Mouse (Mus musculus) testis, postnatal 14 days (tissue): Measurements from ENCODE around the gene Ascl2.

Experiments used
- DNase-seq: peaks from one replicate; pipeline ENCODE4 v3.0.0; 2021; ENCODE audit warnings: low spot score

Gene Ascl2

GRCm38 (mm10) chr7:142968809-142969511 is at the start of gene Ascl2:
Ascl2 (minus strand) TSS chr7:142969264.
- DNase-seq: peak; percentile 73

- DNase-seq: no peak
Observed at GRCm38 (mm10) chr7:143017181-143017580, 48.1 kb upstream of the Ascl2 start.

DNA sequence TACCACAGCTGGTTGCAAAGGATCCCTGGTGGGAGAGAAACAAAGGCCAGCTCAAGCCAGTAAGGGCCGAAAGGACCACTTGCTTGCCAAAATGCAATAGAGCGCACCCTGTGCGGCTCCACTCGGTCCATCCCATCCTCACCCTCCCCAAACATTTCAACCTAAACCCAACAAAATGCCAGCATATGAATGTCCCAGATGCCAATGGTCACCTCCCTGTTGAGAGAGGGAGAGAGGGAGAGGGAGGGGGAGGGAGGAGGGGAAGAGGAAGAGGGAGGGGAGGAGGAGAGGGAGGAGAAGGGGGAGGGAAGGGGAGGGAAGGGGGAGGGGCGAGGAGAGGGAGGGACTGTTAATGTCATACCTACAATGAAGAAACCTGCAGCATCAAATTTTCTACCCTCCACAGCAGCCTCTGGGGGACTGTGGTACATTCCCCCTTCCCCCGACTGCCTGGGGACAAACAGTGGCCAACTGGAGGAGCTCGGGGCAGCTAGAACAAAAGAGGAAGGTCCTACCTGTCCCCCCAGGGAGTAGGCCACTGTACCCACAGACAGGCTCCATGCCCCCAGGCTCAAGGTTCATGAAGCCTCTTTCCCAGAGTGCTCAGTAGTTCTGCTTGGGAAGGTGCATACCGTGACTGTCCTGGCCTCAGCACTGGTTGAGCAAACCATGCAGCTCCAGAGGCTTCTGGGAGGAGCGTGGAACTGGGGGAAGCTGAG is 47.5 kb upstream of the Ascl2 start:
- DNase-seq: no peak

GRCm38 (mm10) chr7:143015755-143016423 is 46.8 kb upstream of the Ascl2 start:
- DNase-seq: peak; percentile 39

DNA sequence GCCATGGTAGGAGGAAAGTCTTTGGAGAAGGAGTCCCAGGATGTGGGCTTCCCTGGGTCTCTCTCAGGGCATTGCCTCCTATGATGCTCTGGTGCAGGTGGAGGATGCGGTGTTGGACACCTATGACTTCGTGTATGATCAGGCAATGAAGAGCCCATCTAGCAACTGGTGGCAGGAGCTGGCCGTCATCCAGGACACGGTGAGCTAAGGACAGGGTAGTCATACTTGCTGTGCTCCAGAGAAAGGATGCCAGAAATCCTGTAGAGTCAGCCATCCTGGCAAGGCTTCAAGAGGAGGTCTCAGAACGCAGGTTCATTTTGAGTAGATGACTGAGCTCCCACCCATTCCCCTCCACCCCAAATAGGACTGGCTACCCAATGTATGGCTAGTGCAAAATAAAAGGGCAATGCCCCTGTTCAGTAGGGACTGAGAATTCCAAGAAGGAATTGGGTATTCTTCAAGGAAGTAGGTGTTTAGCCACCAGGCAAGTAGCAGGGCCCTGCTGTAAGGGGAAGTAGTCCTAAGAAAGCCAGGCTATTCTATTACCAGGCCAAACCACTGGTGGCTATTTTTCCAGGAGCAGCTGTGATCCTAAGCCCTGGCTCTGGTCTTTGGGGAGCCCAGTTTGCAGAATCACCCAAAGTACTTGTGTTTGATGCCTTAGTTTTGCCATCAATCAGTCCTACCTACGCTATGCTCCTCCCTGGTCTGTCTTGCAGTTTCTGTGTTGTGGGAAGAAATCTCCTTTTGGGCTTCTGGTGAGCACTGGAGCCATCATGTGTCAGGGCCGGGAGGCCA is 46.0 kb upstream of the Ascl2 start:
- no peak for DNase-seq

DNA sequence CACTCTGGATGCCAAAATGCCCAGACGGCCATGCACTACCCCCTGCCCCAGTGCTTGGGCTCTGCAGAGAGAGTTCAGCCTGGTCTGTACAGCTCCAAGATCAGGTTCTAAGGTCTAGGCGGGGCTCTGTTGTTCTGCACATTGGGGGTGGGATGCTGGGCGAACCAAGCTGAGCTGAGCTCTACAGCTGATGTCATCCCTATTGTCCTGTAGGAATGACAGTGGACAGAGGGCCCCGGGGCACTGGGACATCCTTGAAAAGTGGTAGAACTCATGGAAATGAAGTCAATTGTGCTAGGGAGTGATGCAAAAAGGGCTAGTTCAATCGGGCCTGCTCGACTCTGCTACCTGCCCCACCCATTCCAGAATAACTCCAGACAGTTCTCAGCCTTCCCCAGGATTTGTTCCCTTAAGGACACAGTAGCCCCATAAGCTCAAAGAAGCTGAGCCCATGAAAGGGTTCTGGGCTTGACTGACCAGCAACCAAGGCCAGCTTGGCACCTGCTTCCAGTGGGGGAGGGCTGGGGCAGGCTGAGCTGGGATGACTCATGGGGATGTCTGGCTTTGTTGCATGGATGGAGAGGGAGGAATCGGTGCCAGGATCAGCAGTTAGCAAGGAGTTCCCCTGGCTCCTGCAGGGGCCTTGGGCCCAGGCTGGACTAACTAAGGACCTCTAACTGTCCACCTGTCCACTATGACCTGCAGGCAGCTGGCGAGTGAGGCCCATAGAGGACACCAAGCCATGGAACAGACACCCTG is 44.5 kb upstream of the Ascl2 start:
- DNase-seq: peak; percentile 71

DNA sequence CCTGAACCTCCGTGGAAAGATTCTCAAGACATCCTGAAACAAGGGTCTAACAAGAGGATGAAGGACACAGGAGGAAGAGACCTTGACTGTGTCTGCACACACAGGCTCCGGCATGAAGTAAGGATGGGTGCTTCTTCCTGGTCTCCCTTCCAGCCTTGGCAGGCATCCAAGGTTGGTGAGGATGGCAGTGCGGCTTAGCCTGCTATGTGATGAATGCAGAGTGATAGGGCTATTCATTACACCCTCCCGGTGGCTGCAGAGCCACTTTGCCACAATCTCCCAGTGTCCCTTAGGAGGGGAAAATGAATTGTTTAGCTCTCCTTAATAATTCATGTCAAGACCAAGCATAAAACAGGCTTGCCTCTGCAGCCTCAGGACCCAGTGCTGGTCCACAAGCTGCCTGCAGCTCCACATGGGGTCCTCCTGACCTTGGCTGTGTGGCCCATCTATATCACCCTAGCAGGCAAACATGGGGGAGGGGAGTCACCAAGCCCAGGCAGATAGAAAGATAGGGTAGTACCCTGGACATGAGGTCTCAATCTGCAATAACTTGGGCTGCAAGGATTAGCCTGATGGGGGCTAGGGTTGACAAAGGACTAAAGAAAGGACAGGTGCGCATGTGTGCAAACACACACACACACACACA is 43.3 kb upstream of the Ascl2 start:
- DNase-seq: no peak

DNA sequence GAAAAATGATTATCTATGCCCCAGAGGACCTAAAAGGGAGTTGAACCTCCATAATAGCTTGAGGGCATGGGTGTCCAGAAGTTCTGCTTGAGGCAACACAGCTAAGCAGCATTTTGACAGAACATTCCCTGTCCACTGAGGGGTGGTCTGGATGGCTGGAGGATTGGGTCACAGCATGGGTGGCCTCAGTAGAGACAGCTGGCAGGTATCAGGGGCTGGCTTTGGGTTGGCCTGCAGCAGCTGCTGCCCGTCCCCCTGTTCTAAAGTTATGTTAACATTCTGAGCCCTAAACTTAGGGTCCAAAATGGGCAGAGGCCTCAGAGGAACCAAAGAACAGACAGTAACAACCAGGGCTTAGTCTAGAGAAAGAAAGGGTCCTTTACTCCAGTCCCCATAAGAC is 42.2 kb upstream of the Ascl2 start:
- DNase-seq: no peak

GRCm38 (mm10) chr7:143009996-143010395 is 40.9 kb upstream of the Ascl2 start:
- DNase-seq: no peak

DNA sequence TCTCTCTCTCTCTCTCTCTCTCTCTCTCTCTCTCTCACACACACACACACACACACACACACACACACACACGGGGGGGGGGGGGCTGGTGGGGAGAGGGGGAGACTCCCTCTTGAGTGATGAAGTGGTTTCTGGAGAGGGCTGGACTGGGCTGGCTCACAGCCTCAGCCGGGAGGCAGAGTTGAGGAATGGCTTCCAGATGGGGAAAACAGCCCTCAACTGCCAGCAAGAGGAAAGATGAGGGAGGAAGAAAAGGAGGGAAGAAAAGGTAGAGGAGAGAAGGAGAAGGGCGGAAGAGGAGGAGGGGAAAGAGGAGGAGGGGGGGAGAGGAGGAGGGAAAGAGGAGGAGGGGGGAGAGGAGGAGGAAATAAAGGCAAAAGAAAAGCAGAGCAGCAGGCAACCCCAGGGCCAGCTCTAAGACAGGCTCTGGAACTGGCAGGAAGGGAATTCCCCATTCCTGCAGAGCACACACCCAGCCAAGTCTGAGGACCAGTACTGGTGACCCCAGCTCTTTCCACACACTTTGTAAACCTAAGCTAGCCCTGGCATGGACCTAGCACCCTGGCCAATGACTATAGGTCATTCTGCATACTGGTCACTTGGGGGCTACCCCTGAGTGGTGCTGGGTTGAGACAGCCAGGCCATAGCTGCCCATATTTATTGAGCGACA is 40.1 kb upstream of the Ascl2 start:
- DNase-seq: no peak

DNA sequence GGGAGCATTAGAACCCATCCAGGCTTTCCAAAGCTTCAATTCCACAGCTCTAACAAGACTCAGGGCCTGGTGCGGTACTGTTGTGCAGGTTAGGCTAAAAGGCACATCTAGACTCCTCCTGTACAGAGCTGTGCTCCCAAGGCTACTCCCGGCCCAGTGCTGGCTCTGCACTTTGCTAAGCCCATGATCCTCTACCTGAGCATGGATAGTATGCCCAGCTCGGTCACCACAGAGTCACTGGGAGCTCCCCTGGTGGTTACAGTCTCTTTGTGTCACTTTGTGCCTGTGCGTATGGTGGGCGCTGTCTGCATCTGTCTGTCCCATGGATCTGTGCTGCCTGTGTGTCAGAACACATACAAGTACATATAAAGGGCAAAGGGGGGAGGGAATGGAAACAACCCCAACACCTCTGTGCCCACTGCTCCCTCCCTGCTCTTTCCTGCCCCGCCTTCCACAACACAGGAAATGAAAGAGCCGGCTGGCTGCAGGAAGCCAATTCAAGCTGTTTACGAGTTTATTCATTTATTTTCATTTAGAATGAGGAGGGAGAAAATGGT is 39.4 kb upstream of the Ascl2 start:
- DNase-seq: no peak

GRCm38 (mm10) chr7:143007599-143008369 is 38.7 kb upstream of the Ascl2 start:
- DNase-seq: peak; percentile 85

DNA sequence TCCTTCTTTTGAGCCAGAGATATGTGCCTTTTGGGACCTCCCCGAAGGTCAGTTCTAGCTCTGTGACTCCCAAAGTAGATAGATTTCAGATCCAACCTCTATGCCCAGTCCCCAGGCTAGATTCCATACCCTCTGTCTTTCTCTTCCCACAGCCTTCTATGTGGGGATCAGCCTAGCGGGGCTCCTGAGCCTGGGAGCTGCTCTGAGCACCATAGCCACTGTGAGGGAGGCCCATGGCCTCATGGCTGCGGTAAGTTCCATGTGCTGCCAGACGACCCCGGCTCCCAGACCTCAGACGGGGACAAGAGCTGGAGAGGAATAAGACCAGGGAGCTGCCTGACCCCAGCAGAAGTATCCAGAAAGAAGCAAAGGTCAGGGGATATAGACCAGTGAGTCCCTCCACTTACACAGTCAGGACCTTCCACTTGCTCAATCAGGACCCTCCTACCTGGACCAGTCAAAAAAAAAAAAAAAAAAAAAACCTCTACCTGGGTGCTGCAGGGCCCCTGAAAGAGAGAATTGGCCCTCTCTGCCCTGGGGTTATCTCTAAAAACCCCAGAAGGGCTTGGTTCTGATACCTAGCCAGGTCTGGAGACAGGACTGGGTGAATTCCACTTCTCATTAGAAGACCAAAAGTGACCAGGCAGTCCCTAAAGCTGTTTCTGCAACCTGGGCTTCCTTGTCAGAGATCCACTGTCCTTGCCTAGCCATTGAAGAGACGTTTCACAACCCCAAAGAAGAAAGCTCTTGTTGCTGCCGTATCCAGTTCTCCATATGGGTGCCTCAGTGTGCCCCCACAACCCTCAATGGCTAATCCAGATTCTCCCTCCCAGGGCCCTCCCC is 37.9 kb upstream of the Ascl2 start:
- no peak for DNase-seq

DNA sequence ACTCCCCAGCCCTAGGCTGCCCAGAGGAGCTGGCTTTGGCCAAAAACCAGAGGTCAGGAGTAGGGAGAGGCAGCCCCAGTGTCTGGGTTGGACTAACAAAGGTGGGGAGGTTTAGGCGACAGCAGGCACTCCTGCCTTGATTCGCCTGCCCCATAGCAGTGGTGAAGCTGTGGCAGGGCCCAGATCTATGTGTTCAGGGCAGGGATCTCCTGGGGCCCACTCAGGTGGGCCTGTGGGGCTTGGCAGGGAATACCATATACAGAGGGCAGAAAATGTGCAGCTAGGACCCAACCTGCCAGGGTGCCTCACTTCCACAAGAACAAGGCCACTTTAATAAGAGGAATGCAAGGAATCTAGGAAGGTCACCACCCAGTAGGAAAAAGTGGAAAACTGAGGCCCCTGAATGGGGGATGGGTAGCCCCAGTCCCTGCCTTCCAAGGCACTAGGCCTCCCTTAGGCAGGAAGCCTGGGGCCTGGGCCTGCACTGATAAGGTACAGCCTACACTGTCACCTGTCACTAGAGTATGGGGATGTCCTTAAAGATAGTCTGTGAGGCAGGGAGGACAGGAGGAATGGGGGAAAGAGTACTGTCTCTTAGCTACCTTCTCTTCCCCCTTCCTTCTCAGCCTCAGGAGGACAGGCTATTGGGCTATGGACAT is 37.2 kb upstream of the Ascl2 start:
- no peak for DNase-seq

- DNase-seq: no peak
Observed at GRCm38 (mm10) chr7:143005344-143006096, 36.5 kb upstream of the Ascl2 start.

DNA sequence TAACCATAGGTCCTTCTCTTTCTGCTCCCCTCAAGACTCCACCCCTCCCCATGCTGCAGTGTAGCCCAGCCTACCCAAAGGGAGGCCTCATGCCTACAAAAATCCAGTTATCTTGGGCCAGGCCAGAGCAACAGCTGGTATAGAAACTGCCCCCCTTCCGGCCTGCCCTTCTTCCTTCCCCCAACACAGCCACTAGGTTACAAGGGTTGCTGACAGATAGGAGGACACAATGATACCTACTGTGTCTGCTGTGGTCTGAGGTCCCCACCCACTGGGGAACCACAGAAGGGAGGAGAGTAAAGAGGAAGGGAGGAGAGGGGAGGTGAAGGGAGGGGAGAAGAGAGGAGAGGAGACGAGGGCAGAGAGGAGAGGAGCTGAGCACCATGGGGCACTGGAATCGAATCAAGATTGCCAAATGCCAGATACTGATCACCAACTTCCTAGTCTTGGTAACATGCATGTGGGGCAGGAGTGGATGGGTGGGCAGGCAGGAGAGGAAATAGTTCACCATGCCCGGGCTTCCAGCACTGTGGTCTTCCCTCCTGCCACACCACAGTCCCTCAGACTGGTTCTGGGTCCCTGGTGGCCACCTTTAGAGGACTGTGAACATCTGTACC is 35.8 kb upstream of the Ascl2 start, which contains the start of gene Tspan32:
Tspan32 (plus strand) TSS at position 320 of the 617 bp plus-strand sequence.
- no peak for DNase-seq

DNA sequence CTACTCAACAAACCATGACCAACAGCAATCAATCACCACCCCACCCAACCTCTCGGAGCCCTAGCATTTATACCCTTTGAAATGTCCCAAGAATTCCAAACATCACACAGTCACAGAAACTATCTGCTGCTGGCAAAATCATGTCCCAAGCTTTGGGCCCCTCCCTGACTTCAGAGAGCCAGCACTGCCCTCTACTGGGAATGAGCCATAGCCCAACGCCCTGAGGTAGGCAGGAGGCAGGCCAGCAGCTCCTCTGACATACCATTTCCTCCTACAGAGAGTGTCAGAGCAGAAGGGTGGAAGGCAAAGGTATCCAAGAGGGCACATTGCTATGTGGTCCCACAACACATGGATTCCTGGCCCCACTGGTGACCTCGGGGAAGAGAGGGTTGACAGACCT is 33.6 kb upstream of the Ascl2 start:
- no peak for DNase-seq
